Mouse (Mus musculus): ENCODE results near the gene Cpxm1. TPM values are rescaled to one million over a fixed set of nuclear protein-coding genes. Genes with fewer than 3 reads are reported as not detected.

The Cpxm1 gene
- 36.7 and 41.8 TPM in 2 replicates for polyA plus RNA-seq (2016; fragmentation: Nextera tagmentation; extraction: Ambion mirVana)

DNA sequence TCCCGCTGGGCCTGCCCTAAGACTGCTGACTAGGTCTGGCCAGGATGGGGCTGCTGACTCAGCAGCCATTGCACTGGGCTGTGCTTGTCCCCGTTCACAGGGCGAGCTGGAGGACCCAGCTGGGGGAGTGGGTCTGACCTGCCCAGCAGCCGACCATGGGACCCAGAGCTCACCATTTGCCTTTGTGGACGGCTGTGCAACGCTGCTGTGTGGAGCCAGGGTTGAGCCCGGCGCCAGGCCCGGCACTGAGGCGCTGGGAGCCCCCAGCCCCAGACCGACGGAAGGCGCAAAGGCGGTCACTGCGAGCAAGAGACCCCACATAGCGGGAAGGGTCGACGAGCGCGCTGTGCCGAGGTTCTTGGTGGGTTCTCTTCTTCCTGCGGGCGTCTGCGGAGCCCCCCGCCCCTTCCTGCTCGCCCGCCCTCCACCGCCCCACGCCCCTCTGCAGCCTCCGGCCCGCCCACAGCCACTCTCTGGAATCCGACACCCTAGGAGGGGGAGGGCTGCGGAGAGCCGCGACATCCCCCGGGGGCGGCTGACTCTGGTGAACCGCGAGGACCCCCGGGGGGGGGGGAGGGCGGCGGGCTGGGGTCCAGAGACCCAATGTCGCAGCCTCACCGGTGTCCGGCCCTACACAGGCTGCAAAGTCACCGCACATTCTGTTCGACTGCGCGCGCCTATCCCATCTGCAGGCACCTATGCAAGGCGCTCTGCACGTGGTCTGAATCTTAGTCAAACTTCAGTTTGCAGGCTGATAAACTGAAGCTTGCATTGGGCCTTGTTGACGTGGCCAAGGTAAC, at the start of gene Cpxm1:
Gene Cpxm1, minus strand, starts transcription at position 389 of the 800 bp plus-strand sequence.
- Histone ChIP-seq H3K4me1 (peaks cover 38% of the 10 kb centered on the region), H3K9me3 (no peaks in the 10 kb centered on the region), H3K36me3 (replicated peaks) (peaks cover 36% of the 10 kb centered on the region), H3K4me3 (peak within 1 kb of the TSS; percentile 72), H3K27me3 (ENCODE audit: poor library complexity, severe bottlenecking) (peaks cover 38% of the 10 kb centered on the region), H3K27ac (peak within 1 kb of the TSS; percentile 89)
- under 1% methylated on average over 47 of the region's 53 CpGs for WGBS
- DNase-seq (ENCODE audit: extremely low spot score, low spot score) = peak; percentile 78

DNA sequence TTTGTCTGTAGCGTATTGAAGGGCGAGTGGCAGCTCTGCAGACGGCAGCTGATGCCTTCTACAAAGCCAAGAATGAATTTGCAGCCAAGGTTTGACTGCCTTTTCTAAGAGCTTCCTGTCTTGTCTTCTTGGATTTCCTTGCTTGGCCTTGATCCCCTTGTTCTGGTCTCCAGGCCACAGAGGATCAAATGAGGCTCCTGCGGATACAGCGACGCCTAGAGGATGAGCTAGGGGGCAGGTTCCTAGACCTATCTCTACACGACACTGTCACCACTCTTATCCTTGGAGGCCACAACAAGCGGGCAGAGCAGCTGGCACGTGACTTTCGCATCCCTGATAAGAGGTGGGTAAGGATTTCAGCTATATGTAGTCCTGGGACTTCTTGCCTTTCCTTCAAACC, 44.8 kb upstream of the Cpxm1 start:
- no peak overlapping the region for H3K27ac ChIP-seq
- DNase-seq (ENCODE audit: extremely low spot score, low spot score) = no peak
- no peaks in the 10 kb centered on the region for H3K9me3 ChIP-seq
- no peaks in the 10 kb centered on the region for H3K4me1 ChIP-seq
- no peak overlapping the region for H3K4me3 ChIP-seq
- peaks cover 86% of the 10 kb centered on the region for H3K36me3 ChIP-seq (replicated peaks)
- 88% methylated on average over 10 of the region's 10 CpGs for WGBS
- H3K27me3 ChIP-seq (ENCODE audit: poor library complexity, severe bottlenecking) = 0 out of 2 replicates have a peak, but pooled peaks cover 3% of the 10 kb centered on the region

DNA sequence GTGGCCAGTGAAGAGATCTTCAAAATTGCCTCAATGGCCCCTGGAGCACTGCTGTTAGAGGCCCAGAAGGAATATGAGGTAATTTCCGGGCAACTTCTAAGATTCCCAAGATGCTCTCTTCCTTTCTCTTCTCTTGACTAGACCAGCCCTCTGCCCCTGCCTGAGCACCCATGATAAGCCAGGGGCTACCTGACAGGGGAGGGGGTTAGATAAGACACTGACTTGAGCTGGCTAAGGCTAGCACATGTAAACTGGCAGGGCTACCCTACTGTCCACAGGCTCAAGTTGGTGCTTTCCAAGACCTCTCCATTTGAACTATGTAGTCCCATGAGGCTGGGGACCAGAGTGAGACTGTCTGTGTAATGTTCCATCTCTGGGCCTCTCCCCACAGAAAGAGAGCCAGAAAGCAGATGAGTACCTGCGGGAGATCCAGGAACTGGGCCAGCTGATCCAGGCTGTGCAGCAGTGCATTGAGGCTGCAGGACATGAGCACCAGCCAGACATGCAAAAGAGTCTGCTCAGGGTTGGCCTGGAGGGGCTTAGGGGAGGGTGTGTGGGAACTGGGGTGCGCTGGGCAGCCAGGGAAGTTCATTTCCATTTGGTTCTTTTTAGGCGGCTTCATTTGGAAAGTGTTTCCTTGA, 42.6 kb upstream of the Cpxm1 start:
- Histone ChIP-seq H3K9me3 (no peaks in the 10 kb centered on the region), H3K27me3 (ENCODE audit: poor library complexity, severe bottlenecking) (no peaks in the 10 kb centered on the region), H3K4me1 (no peaks in the 10 kb centered on the region), H3K4me3 (no peak overlapping the region), H3K27ac (no peak overlapping the region), H3K36me3 (replicated peaks) (peaks cover 78% of the 10 kb centered on the region)
- 91% methylated on average over 4 of the region's 4 CpGs for WGBS
- no peak for DNase-seq (ENCODE audit: extremely low spot score, low spot score)

GRCm38 (mm10) chr2:130438861-130439260, 41.5 kb upstream of the Cpxm1 start:
- H3K27ac ChIP-seq = no peak overlapping the region
- 92% methylated on average over 3 of the region's 3 CpGs for WGBS
- H3K9me3 ChIP-seq = no peaks in the 10 kb centered on the region
- no peaks in the 10 kb centered on the region for H3K4me1 ChIP-seq
- H3K27me3 ChIP-seq (ENCODE audit: poor library complexity, severe bottlenecking) = no peaks in the 10 kb centered on the region
- peaks cover 67% of the 10 kb centered on the region for H3K36me3 ChIP-seq (replicated peaks)
- no peak for DNase-seq (ENCODE audit: extremely low spot score, low spot score)
- H3K4me3 ChIP-seq = no peak overlapping the region

DNA sequence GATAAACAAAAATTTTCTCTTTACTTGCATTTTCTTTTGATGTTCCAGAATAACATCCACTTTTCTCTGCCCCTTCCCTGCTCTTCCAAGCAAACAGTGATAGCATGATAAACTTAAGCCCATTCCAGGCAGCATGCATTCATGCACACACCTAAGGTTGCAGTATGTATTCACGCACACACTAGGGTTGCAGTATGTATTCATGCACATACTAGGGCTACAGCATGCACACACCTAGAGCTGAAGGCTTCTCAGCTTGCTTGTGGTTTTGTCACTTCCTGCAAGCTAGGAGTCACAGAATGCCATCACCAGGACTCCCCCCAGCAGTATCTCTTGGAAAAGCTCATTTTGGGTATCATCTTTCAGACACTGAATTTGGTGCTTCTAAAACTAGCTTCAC, 39.4 kb upstream of the Cpxm1 start:
- H3K27me3 ChIP-seq (ENCODE audit: poor library complexity, severe bottlenecking) = no peaks in the 10 kb centered on the region
- no peak for DNase-seq (ENCODE audit: extremely low spot score, low spot score)
- H3K9me3 ChIP-seq = no peaks in the 10 kb centered on the region
- no peak overlapping the region for H3K4me3 ChIP-seq
- no peaks in the 10 kb centered on the region for H3K4me1 ChIP-seq
- WGBS = 94% methylated on average over 1 of the region's 1 CpGs
- peaks cover 55% of the 10 kb centered on the region for H3K36me3 ChIP-seq (replicated peaks)
- no peak overlapping the region for H3K27ac ChIP-seq

- Histone ChIP-seq H3K36me3 (replicated peaks) (peaks cover 39% of the 10 kb centered on the region), H3K27me3 (ENCODE audit: poor library complexity, severe bottlenecking) (no peaks in the 10 kb centered on the region), H3K27ac (no peak overlapping the region), H3K9me3 (no peaks in the 10 kb centered on the region), H3K4me1 (no peaks in the 10 kb centered on the region), H3K4me3 (no peak overlapping the region)
- WGBS = 32% methylated on average over 4 of the region's 4 CpGs
- no peak for DNase-seq (ENCODE audit: extremely low spot score, low spot score)
These were observed 35.8 kb upstream of the Cpxm1 start for GRCm38 (mm10) chr2:130433152-130433551.

DNA sequence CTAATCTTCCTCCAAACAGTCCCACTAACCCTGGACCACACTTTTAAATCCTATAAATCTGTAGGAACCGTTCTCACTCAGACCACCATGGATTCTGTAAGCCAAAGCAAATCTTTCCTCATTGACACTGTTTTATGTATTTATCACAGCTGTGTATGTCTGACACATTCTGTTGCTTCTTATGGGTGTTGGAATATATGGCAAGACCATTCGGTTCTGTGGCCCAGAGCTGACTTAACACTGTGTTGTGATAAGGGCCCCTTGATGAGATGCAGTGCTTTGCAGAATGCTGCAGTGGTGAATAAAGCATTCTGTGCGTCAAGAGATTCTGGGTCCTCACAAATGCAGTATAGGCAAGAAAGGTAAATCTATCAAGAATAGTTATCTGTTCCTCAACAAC, 34.8 kb upstream of the Cpxm1 start:
- Histone ChIP-seq H3K27ac (no peak overlapping the region), H3K27me3 (ENCODE audit: poor library complexity, severe bottlenecking) (no peaks in the 10 kb centered on the region), H3K4me1 (no peaks in the 10 kb centered on the region), H3K4me3 (no peak overlapping the region), H3K36me3 (replicated peaks) (peaks cover 38% of the 10 kb centered on the region), H3K9me3 (no peaks in the 10 kb centered on the region)
- WGBS = 95% methylated on average over 3 of the region's 3 CpGs
- DNase-seq (ENCODE audit: extremely low spot score, low spot score) = no peak

- Histone ChIP-seq H3K9me3 (no peaks in the 10 kb centered on the region), H3K27ac (no peak overlapping the region)
- 88% methylated on average over 3 of the region's 3 CpGs for WGBS
These were observed 33.1 kb upstream of the Cpxm1 start for GRCm38 (mm10) chr2:130430484-130430883.

GRCm38 (mm10) chr2:130429851-130430250, 32.5 kb upstream of the Cpxm1 start:
- Histone ChIP-seq H3K4me3 (no peak overlapping the region), H3K27me3 (ENCODE audit: poor library complexity, severe bottlenecking) (no peaks in the 10 kb centered on the region), H3K9me3 (no peaks in the 10 kb centered on the region), H3K27ac (no peak overlapping the region), H3K36me3 (replicated peaks) (peaks cover 43% of the 10 kb centered on the region), H3K4me1 (peaks cover 8% of the 10 kb centered on the region)
- 70% methylated on average over 2 of the region's 2 CpGs for WGBS
- DNase-seq (ENCODE audit: extremely low spot score, low spot score) = no peak

More at GRCm38 (mm10) chr2:130430484-130430883, 33.1 kb upstream of the Cpxm1 start:
- Histone ChIP-seq H3K27me3 (ENCODE audit: poor library complexity, severe bottlenecking) (no peaks in the 10 kb centered on the region), H3K36me3 (replicated peaks) (peaks cover 43% of the 10 kb centered on the region), H3K4me3 (no peak overlapping the region), H3K4me1 (peaks cover 2% of the 10 kb centered on the region)
- no peak for DNase-seq (ENCODE audit: extremely low spot score, low spot score)

DNA sequence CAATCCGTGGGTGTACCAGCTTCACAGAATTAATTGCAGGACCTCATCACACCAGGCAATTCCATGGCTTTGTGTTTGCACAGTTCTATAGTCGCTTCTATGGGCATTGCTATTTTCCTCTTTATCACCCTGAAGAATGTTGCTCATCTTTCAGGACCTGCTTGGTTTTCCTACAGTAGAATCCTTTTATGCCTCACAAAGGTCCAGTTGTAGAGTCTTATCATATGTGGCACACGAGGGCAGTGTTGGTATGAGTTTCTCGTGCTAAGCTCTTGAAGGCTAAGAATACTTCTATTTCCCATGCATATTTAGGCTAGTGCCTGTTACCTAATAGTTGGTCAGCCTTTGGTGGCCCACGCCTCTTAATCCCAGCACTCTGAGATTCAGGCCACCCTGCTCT, 27.7 kb upstream of the Cpxm1 start:
- Histone ChIP-seq H3K4me3 (peak overlapping the region; percentile 69), H3K9me3 (no peaks in the 10 kb centered on the region), H3K27me3 (ENCODE audit: poor library complexity, severe bottlenecking) (peaks cover 11% of the 10 kb centered on the region; the same call in 1 of the 2 replicates), H3K27ac (peak overlapping the region; percentile 94), H3K36me3 (replicated peaks) (peaks cover 47% of the 10 kb centered on the region), H3K4me1 (peaks cover 34% of the 10 kb centered on the region)
- WGBS = 67% methylated on average over 5 of the region's 5 CpGs
- no peak for DNase-seq (ENCODE audit: extremely low spot score, low spot score)

GRCm38 (mm10) chr2:130424126-130424853, 26.9 kb upstream of the Cpxm1 start, which contains the start of the genes Vps16 and Pced1a:
Gene Vps16, plus strand, starts transcription at chr2:130424339.
Gene Pced1a, minus strand, starts transcription at chr2:130424701.
- Histone ChIP-seq H3K36me3 (replicated peaks) (peaks cover 48% of the 10 kb centered on the region), H3K27ac (peak within 1 kb of the TSS; percentile 94), H3K4me3 (peak within 1 kb of the TSS; percentile 69), H3K27me3 (ENCODE audit: poor library complexity, severe bottlenecking) (peaks cover 11% of the 10 kb centered on the region; the same call in 1 of the 2 replicates), H3K9me3 (no peaks in the 10 kb centered on the region), H3K4me1 (peaks cover 34% of the 10 kb centered on the region)
- DNase-seq (ENCODE audit: extremely low spot score, low spot score) = peak; percentile 96
- under 1% methylated on average over 58 of the region's 58 CpGs for WGBS

DNA sequence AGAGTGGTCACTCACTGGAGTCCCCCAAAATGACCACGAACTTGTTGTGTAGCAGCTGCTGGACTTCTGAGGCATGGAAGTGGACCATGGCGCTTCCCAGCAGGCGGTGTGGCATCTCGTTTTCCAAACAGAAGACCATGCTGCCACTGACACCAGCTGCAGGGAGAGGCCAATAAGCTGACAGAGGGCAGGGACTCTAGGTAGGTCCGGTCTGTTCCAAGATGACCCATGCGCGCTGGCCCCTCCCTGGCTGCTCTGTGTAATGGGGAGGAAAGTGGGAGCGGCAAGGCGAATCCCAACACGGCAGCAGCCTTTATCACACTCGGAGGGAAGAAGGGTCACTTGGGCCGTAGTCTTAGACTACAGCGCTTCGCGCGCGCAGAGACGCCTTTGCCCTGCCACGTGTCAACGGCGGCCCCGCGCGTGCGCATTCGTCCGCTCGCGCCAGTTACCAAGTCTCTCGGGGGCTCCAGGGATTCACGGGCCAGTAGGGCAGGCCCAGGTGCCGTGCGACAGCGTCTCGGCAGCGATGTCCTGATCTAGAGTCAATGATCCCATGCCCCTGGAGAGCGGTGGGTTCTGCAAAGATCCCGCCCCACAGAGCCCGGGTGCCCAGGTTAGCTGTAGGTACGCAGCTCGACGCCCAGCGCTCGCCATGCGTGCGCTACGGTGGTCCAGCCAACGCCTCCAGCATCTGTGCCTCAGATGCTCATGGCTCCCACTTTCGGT, 26.2 kb upstream of the Cpxm1 start:
- DNase-seq (ENCODE audit: extremely low spot score, low spot score) = peak; percentile 83
- 17% methylated on average over 49 of the region's 49 CpGs for WGBS
- Histone ChIP-seq H3K9me3 (no peaks in the 10 kb centered on the region), H3K27me3 (ENCODE audit: poor library complexity, severe bottlenecking) (peaks cover 11% of the 10 kb centered on the region; the same call in 1 of the 2 replicates), H3K36me3 (replicated peaks) (peaks cover 53% of the 10 kb centered on the region), H3K27ac (peak overlapping the region; percentile 94), H3K4me1 (peaks cover 34% of the 10 kb centered on the region), H3K4me3 (peak overlapping the region; percentile 69)

Data from forebrain, embryonic 10.5 days (tissue).